Mouse (Mus musculus): ENCODE measurements around the gene Sdccag8. TPM values are rescaled to one million over a fixed set of nuclear protein-coding genes. Genes with fewer than 3 reads are reported as not detected.

Sdccag8 gene
- polyA plus RNA-seq, 1 experiment from 2014 or later = 14.4 TPM

- Histone ChIP-seq H3K9ac (no peak overlapping the region), H3K4me2 (no peak overlapping the region), H3K27ac (no peak overlapping the region), H3K4me3 (no peak overlapping the region), H3K9me3 (no peaks in the 10 kb centered on the region), H3K4me1 (no peaks in the 10 kb centered on the region), H3K27me3 (no peaks in the 10 kb centered on the region), H3K36me3 (no peaks in the 10 kb centered on the region)
- ATAC-seq (ENCODE audit: borderline replicate concordance, extremely low read depth, low FRiP score, low TSS enrichment) = no peak
- WGBS = 78% methylated on average over 6 of the region's 6 CpGs
Measured at GRCm38 (mm10) chr1:176973356-176974088, 159.1 kb downstream of the Sdccag8 start.

GRCm38 (mm10) chr1:176979235-176979634 is 164.8 kb downstream of the Sdccag8 start:
- Histone ChIP-seq H3K27ac (no peak overlapping the region), H3K4me3 (no peak overlapping the region), H3K9ac (no peak overlapping the region), H3K4me1 (0 out of 2 replicates have a peak, but pooled peaks cover 3% of the 10 kb centered on the region), H3K4me2 (no peak overlapping the region), H3K36me3 (no peaks in the 10 kb centered on the region), H3K27me3 (no peaks in the 10 kb centered on the region), H3K9me3 (no peaks in the 10 kb centered on the region)
- no peak for ATAC-seq (ENCODE audit: borderline replicate concordance, extremely low read depth, low FRiP score, low TSS enrichment)

GRCm38 (mm10) chr1:176980140-176980539 is 165.7 kb downstream of the Sdccag8 start:
- Histone ChIP-seq H3K27ac (no peak overlapping the region), H3K4me2 (no peak overlapping the region), H3K27me3 (no peaks in the 10 kb centered on the region), H3K36me3 (no peaks in the 10 kb centered on the region), H3K4me3 (no peak overlapping the region), H3K4me1 (peaks cover 4% of the 10 kb centered on the region), H3K9me3 (no peaks in the 10 kb centered on the region), H3K9ac (no peak overlapping the region)
- WGBS = 82% methylated on average over 5 of the region's 5 CpGs
- ATAC-seq (ENCODE audit: borderline replicate concordance, extremely low read depth, low FRiP score, low TSS enrichment) = no peak

- H3K4me3 ChIP-seq = no peak overlapping the region
- H3K4me1 ChIP-seq = peaks cover 9% of the 10 kb centered on the region
- no peak for ATAC-seq (ENCODE audit: borderline replicate concordance, extremely low read depth, low FRiP score, low TSS enrichment)
- no peaks in the 10 kb centered on the region for H3K36me3 ChIP-seq
- 84% methylated on average over 10 of the region's 10 CpGs for WGBS
- no peak overlapping the region for H3K27ac ChIP-seq
- no peak overlapping the region for H3K4me2 ChIP-seq
- H3K27me3 ChIP-seq = no peaks in the 10 kb centered on the region
- no peaks in the 10 kb centered on the region for H3K9me3 ChIP-seq
- H3K9ac ChIP-seq = no peak overlapping the region
Measured at GRCm38 (mm10) chr1:176980801-176981400, 166.4 kb downstream of the Sdccag8 start.

- Histone ChIP-seq H3K4me1 (peaks cover 15% of the 10 kb centered on the region), H3K36me3 (no peaks in the 10 kb centered on the region), H3K27me3 (no peaks in the 10 kb centered on the region), H3K9me3 (no peaks in the 10 kb centered on the region), H3K4me2 (no peak overlapping the region), H3K9ac (no peak overlapping the region), H3K4me3 (no peak overlapping the region), H3K27ac (no peak overlapping the region)
- no peak for ATAC-seq (ENCODE audit: borderline replicate concordance, extremely low read depth, low FRiP score, low TSS enrichment)
- 87% methylated on average over 2 of the region's 2 CpGs for WGBS
Measured at GRCm38 (mm10) chr1:176981511-176981910, 167.1 kb downstream of the Sdccag8 start.

- H3K4me1 ChIP-seq = peaks cover 25% of the 10 kb centered on the region
- 68% methylated on average over 8 of the region's 8 CpGs for WGBS
- H3K4me3 ChIP-seq = no peak overlapping the region
- no peaks in the 10 kb centered on the region for H3K36me3 ChIP-seq
- H3K9ac ChIP-seq = no peak overlapping the region
- no peak overlapping the region for H3K4me2 ChIP-seq
- no peaks in the 10 kb centered on the region for H3K27me3 ChIP-seq
- no peak for ATAC-seq (ENCODE audit: borderline replicate concordance, extremely low read depth, low FRiP score, low TSS enrichment)
- H3K9me3 ChIP-seq = no peaks in the 10 kb centered on the region
- H3K27ac ChIP-seq = no peak overlapping the region
Measured at GRCm38 (mm10) chr1:176982671-176983070, 168.2 kb downstream of the Sdccag8 start.

- Histone ChIP-seq H3K4me3 (no peak overlapping the region), H3K4me1 (peaks cover 25% of the 10 kb centered on the region), H3K9ac (no peak overlapping the region), H3K4me2 (no peak overlapping the region), H3K27ac (no peak overlapping the region), H3K27me3 (no peaks in the 10 kb centered on the region), H3K9me3 (no peaks in the 10 kb centered on the region), H3K36me3 (no peaks in the 10 kb centered on the region)
- no peak for ATAC-seq (ENCODE audit: borderline replicate concordance, extremely low read depth, low FRiP score, low TSS enrichment)
- WGBS = 44% methylated on average over 6 of the region's 6 CpGs
Measured at GRCm38 (mm10) chr1:176985691-176986090, 171.2 kb downstream of the Sdccag8 start.

- WGBS = 43% methylated on average over 6 of the region's 6 CpGs
- no peak overlapping the region for H3K4me3 ChIP-seq
- no peaks in the 10 kb centered on the region for H3K9me3 ChIP-seq
- no peak for ATAC-seq (ENCODE audit: borderline replicate concordance, extremely low read depth, low FRiP score, low TSS enrichment)
- no peak overlapping the region for H3K4me2 ChIP-seq
- no peaks in the 10 kb centered on the region for H3K36me3 ChIP-seq
- H3K27ac ChIP-seq = no peak overlapping the region
- H3K27me3 ChIP-seq = no peaks in the 10 kb centered on the region
- peaks cover 25% of the 10 kb centered on the region for H3K4me1 ChIP-seq
- H3K9ac ChIP-seq = no peak overlapping the region
Measured at GRCm38 (mm10) chr1:176986275-176986674, 171.8 kb downstream of the Sdccag8 start.

GRCm38 (mm10) chr1:176986990-176987740 is 172.7 kb downstream of the Sdccag8 start:
- 45% methylated on average over 6 of the region's 6 CpGs for WGBS
- no peak overlapping the region for H3K9ac ChIP-seq
- H3K9me3 ChIP-seq = no peaks in the 10 kb centered on the region
- no peak overlapping the region; the same call in 1 of the 2 replicates for H3K27ac ChIP-seq
- no peaks in the 10 kb centered on the region for H3K36me3 ChIP-seq
- no peak overlapping the region for H3K4me3 ChIP-seq
- peak; percentile 32; the same call in 1 of the 2 replicates for ATAC-seq (ENCODE audit: borderline replicate concordance, extremely low read depth, low FRiP score, low TSS enrichment)
- peaks cover 25% of the 10 kb centered on the region for H3K4me1 ChIP-seq
- no peaks in the 10 kb centered on the region for H3K27me3 ChIP-seq
- H3K4me2 ChIP-seq = no peak overlapping the region

GRCm38 (mm10) chr1:176991473-176991872 is 177.0 kb downstream of the Sdccag8 start:
- Histone ChIP-seq H3K4me2 (no peak overlapping the region), H3K4me3 (no peak overlapping the region), H3K9me3 (no peaks in the 10 kb centered on the region), H3K27ac (no peak overlapping the region), H3K36me3 (no peaks in the 10 kb centered on the region), H3K4me1 (peaks cover 23% of the 10 kb centered on the region), H3K9ac (no peak overlapping the region), H3K27me3 (no peaks in the 10 kb centered on the region)
- no peak for ATAC-seq (ENCODE audit: borderline replicate concordance, extremely low read depth, low FRiP score, low TSS enrichment)
- WGBS = 62% methylated on average over 4 of the region's 4 CpGs

GRCm38 (mm10) chr1:176992517-176992916 is 178.1 kb downstream of the Sdccag8 start:
- no peaks in the 10 kb centered on the region for H3K36me3 ChIP-seq
- no peak overlapping the region for H3K27ac ChIP-seq
- no peak overlapping the region for H3K4me3 ChIP-seq
- no peak for ATAC-seq (ENCODE audit: borderline replicate concordance, extremely low read depth, low FRiP score, low TSS enrichment)
- no peak overlapping the region for H3K4me2 ChIP-seq
- WGBS = 92% methylated on average over 8 of the region's 8 CpGs
- no peak overlapping the region for H3K9ac ChIP-seq
- no peaks in the 10 kb centered on the region for H3K27me3 ChIP-seq
- H3K4me1 ChIP-seq = peaks cover 22% of the 10 kb centered on the region
- H3K9me3 ChIP-seq = no peaks in the 10 kb centered on the region

Measured in lung, embryonic 15.5 days (tissue).